Mouse (Mus musculus) cortical plate, adult 2 months (tissue): ENCODE results near the gene Ryr3. TPM values are rescaled to one million over a fixed set of nuclear protein-coding genes. Genes with fewer than 3 reads are reported as not detected.

Experiments used
- H3K27ac ChIP-seq: fragments of 200-500 bp; 2 replicates; pipeline ENCODE4 v1.5.1; 2012; ENCODE audit warnings: low read length, control low read depth, inconsistent platforms; ENCODE audit not compliant: insufficient read depth
- H3K4me1 ChIP-seq: fragments of 200-500 bp; 2 replicates; pipeline ENCODE4 v1.6.1; 2011; ENCODE audit warnings: low read length; ENCODE audit not compliant: control insufficient read depth, insufficient read depth
- H3K4me3 ChIP-seq: fragments of 200-500 bp; 2 replicates; pipeline ENCODE4 v1.5.1; 2011; ENCODE audit warnings: mild to moderate bottlenecking, low read length, control low read depth; ENCODE audit not compliant: insufficient read depth
- CTCF ChIP-seq: fragments of 200-500 bp; IDR thresholded peaks from 2 replicates; pipeline ENCODE4 v1.5.1; 2011; ENCODE audit warnings: mild to moderate bottlenecking, control low read depth, low read length; ENCODE audit not compliant: insufficient read depth; ENCODE audit errors: extremely low read depth
- POLR2A ChIP-seq: fragments of 200-500 bp; IDR thresholded peaks from 2 replicates; pipeline ENCODE4 v1.6.1; 2011; ENCODE audit warnings: mild to moderate bottlenecking, low read length, control low read depth; ENCODE audit not compliant: insufficient read depth; ENCODE audit errors: extremely low read depth
- polyA plus RNA-seq: library from polyadenylated mRNA; depleted of rRNA; stranded (reverse); fragments of >200 nt; gene quantifications from 2 replicates; pipeline ENCODE4 v1.2.3, GENCODE M21; 2012

The Ryr3 gene
- polyA plus RNA-seq, 1 experiment = 23.2 TPM

GRCm38 (mm10) chr2:112826571-112826970, 390.3 kb downstream of the Ryr3 start:
- Histone ChIP-seq H3K4me3 (no peak overlapping the region), H3K4me1 (no peaks in the 10 kb centered on the region; the same call in 1 of the 2 replicates), H3K27ac (no peak overlapping the region)
- TF ChIP-seq CTCF (no peak), POLR2A (no peak)

- Histone ChIP-seq H3K4me3 (no peak overlapping the region), H3K27ac (no peak overlapping the region), H3K4me1 (no peaks in the 10 kb centered on the region; the same call in 1 of the 2 replicates)
- peak; percentile 30; the same call in 1 of the 2 replicates for TF ChIP-seq CTCF
- no peak for TF ChIP-seq POLR2A
Observed at GRCm38 (mm10) chr2:112822721-112823120, 394.2 kb downstream of the Ryr3 start.

GRCm38 (mm10) chr2:112819059-112819458, 397.8 kb downstream of the Ryr3 start:
- Histone ChIP-seq H3K27ac (no peak overlapping the region), H3K4me1 (no peaks in the 10 kb centered on the region; the same call in 1 of the 2 replicates), H3K4me3 (no peak overlapping the region)
- TF ChIP-seq POLR2A (no peak), CTCF (no peak)

- H3K4me3 ChIP-seq = no peak overlapping the region
- no peaks in the 10 kb centered on the region for H3K4me1 ChIP-seq
- no peak overlapping the region for H3K27ac ChIP-seq
- TF ChIP-seq CTCF (no peak), POLR2A (no peak)
Observed at GRCm38 (mm10) chr2:112816976-112817375, 399.9 kb downstream of the Ryr3 start.

- no peaks in the 10 kb centered on the region for H3K4me1 ChIP-seq
- no peak overlapping the region for H3K27ac ChIP-seq
- TF ChIP-seq POLR2A (no peak), CTCF (no peak)
- H3K4me3 ChIP-seq = no peak overlapping the region
Observed at GRCm38 (mm10) chr2:112815960-112816359, 400.9 kb downstream of the Ryr3 start.

GRCm38 (mm10) chr2:112812637-112813402, 404.1 kb downstream of the Ryr3 start:
- Histone ChIP-seq H3K27ac (no peak overlapping the region), H3K4me3 (no peak overlapping the region), H3K4me1 (no peaks in the 10 kb centered on the region)
- peak; percentile 70 for TF ChIP-seq CTCF
- TF ChIP-seq POLR2A = no peak

GRCm38 (mm10) chr2:112806015-112806414, 410.9 kb downstream of the Ryr3 start:
- TF ChIP-seq POLR2A (no peak), CTCF (no peak)
- Histone ChIP-seq H3K4me1 (peaks cover 5% of the 10 kb centered on the region; the same call in 1 of the 2 replicates), H3K27ac (no peak overlapping the region), H3K4me3 (no peak overlapping the region)

GRCm38 (mm10) chr2:112799995-112800353, 416.9 kb downstream of the Ryr3 start:
- Histone ChIP-seq H3K4me1 (peaks cover 2% of the 10 kb centered on the region), H3K4me3 (no peak overlapping the region), H3K27ac (no peak overlapping the region)
- TF ChIP-seq POLR2A (no peak), CTCF (peak; percentile 93)

GRCm38 (mm10) chr2:112799351-112799994, 417.4 kb downstream of the Ryr3 start:
- TF ChIP-seq POLR2A = no peak
- no peak for TF ChIP-seq CTCF
- H3K27ac ChIP-seq = no peak overlapping the region
- peaks cover 2% of the 10 kb centered on the region for H3K4me1 ChIP-seq
- H3K4me3 ChIP-seq = no peak overlapping the region

- Histone ChIP-seq H3K27ac (no peak overlapping the region), H3K4me1 (no peaks in the 10 kb centered on the region), H3K4me3 (no peak overlapping the region)
- TF ChIP-seq POLR2A (no peak), CTCF (no peak)
Observed at GRCm38 (mm10) chr2:112781631-112782030, 435.3 kb downstream of the Ryr3 start.
